Mouse (Mus musculus): ENCODE measurements around the gene Mrpl55.
A peak's percentile ranks its signal among the peaks of the same experiment; 100 is the strongest.

GRCm38 (mm10) chr11:59191231-59192058 lies 10.8 kb upstream of the Mrpl55 start:
- TF ChIP-seq POLR2A (IDR thresholded peaks at IDR 0.05; ENCODE audit: low read depth, low read length) (peak; percentile 97), CTCF (IDR thresholded peaks at IDR 0.05; ENCODE audit: borderline replicate concordance, insufficient read depth, low read length) (no peak)
